In genomic region chrX:50635634-50636033, GRCm38 (mm10) we compare ENCODE assay signal across 8 mouse cellular contexts.
DNase-seq lines count a peak whose midpoint lies in the region; ATAC-seq and TF ChIP-seq lines count a peak whose summit lies in the region.

No protein-coding gene starts in this region.

- no peaks in the 10 kb centered on the region for H3K27me3 ChIP-seq in kidney, postnatal 0 days (ENCODE audit: insufficient read depth, low read length)
- H3K27me3 ChIP-seq in hindbrain, embryonic 16.5 days (replicated peaks; ENCODE audit: control insufficient read depth, insufficient read depth, low read length) = no peaks in the 10 kb centered on the region
- H3K27me3 ChIP-seq in midbrain, postnatal 0 days (ENCODE audit: insufficient read depth, low read length) = no peaks in the 10 kb centered on the region

- H3K9ac ChIP-seq in kidney, postnatal 0 days (ENCODE audit: low read depth, low read length) = 0 out of 2 replicates have a peak overlapping the region, but pooled peaks have one; percentile 19
- peak overlapping the region; percentile 38 for H3K9ac ChIP-seq in hindbrain, embryonic 16.5 days (ENCODE audit: low read depth, low read length)
- H3K9ac ChIP-seq in midbrain, postnatal 0 days (replicated peaks; ENCODE audit: low read length, poor library complexity, severe bottlenecking) = no peak overlapping the region

- ATAC-seq in kidney, postnatal 0 days (replicated peaks; ENCODE audit: low FRiP score, low read depth) = no peak
- ATAC-seq in hindbrain, embryonic 16.5 days = peak; percentile 37; the same call in 1 of the 2 replicates
- peak; percentile 47 for ATAC-seq in midbrain, postnatal 0 days (ENCODE audit: low FRiP score)

- no peaks in the 10 kb centered on the region for H3K4me1 ChIP-seq in kidney, postnatal 0 days (replicated peaks; ENCODE audit: insufficient read depth, low read length)
- H3K4me1 ChIP-seq in cortical plate, adult 2 months (ENCODE audit: control insufficient read depth, insufficient read depth, low read length) = no peaks in the 10 kb centered on the region
- no peaks in the 10 kb centered on the region for H3K4me1 ChIP-seq in hindbrain, embryonic 16.5 days (ENCODE audit: control insufficient read depth, insufficient read depth, low read depth, low read length)
- no peaks in the 10 kb centered on the region for H3K4me1 ChIP-seq in midbrain, postnatal 0 days (ENCODE audit: insufficient read depth, low read length)

- H3K9me3 ChIP-seq in kidney, postnatal 0 days (replicated peaks; ENCODE audit: low read length) = no peaks in the 10 kb centered on the region
- no peaks in the 10 kb centered on the region for H3K9me3 ChIP-seq in hindbrain, embryonic 16.5 days (ENCODE audit: control insufficient read depth, low read length)
- no peaks in the 10 kb centered on the region for H3K9me3 ChIP-seq in midbrain, postnatal 0 days (ENCODE audit: low read length)

- WGBS in kidney, postnatal 0 days = 29% methylated on average over 6 of the region's 6 CpGs
- WGBS in hindbrain, embryonic 16.5 days = 22% methylated on average over 6 of the region's 6 CpGs
- WGBS in midbrain, postnatal 0 days = 27% methylated on average over 6 of the region's 6 CpGs

- peak overlapping the region; percentile 43; the same call in 1 of the 2 replicates for H3K27ac ChIP-seq in kidney, postnatal 0 days
- no peak overlapping the region for H3K27ac ChIP-seq in cortical plate, adult 2 months (ENCODE audit: insufficient read depth, low read length)
- no peak overlapping the region for H3K27ac ChIP-seq in hindbrain, embryonic 16.5 days (ENCODE audit: low read depth, low read length)
- no peak overlapping the region for H3K27ac ChIP-seq in midbrain, postnatal 0 days (ENCODE audit: low read depth, low read length)

- DNase-seq in kidney, postnatal 0 days (ENCODE audit: low spot score) = peak; percentile 22
- DNase-seq in kidney, postnatal 36 days = no peak
- no peak for DNase-seq in midbrain, postnatal 0 days (ENCODE audit: low spot score)
- DNase-seq in MN1 (ENCODE audit: low spot score) = no peak
- no peak for DNase-seq in left cerebral cortex, adult 8-10 months (ENCODE audit: low spot score in 2 of 2)
- no peak for DNase-seq in left cerebral cortex, postnatal 25 days (ENCODE audit: low spot score in 2 of 2)

- intact Hi-C loops in left cerebral cortex, postnatal 25 days (cut with DNase I) = no loop called here

- peak overlapping the region; percentile 50 for H3K4me3 ChIP-seq in kidney, postnatal 0 days (replicated peaks; ENCODE audit: low read depth, low read length)
- H3K4me3 ChIP-seq in cortical plate, adult 2 months (ENCODE audit: insufficient read depth, low read length) = peak overlapping the region; percentile 46
- H3K4me3 ChIP-seq in hindbrain, embryonic 16.5 days (ENCODE audit: low read length) = peak overlapping the region; percentile 56
- peak overlapping the region; percentile 45 for H3K4me3 ChIP-seq in midbrain, postnatal 0 days (ENCODE audit: low read depth, low read length)

- H3K36me3 ChIP-seq in kidney, postnatal 0 days (ENCODE audit: insufficient read depth, low read length) = no peaks in the 10 kb centered on the region
- no peaks in the 10 kb centered on the region for H3K36me3 ChIP-seq in hindbrain, embryonic 16.5 days (ENCODE audit: control insufficient read depth, insufficient read depth, low read length)
- no peaks in the 10 kb centered on the region for H3K36me3 ChIP-seq in midbrain, postnatal 0 days (ENCODE audit: insufficient read depth, low read length)

- TF ChIP-seq CTCF in kidney, postnatal 0 days (IDR thresholded peaks at IDR 0.05; ENCODE audit: low read depth) = no peak
- TF ChIP-seq CTCF in cortical plate, adult 2 months (IDR thresholded peaks at IDR 0.05; ENCODE audit: extremely low read depth, insufficient read depth, low read length) = no peak
- no peak for TF ChIP-seq CTCF in midbrain, postnatal 0 days (IDR thresholded peaks at IDR 0.05)

- no peak for TF ChIP-seq POLR2A in cortical plate, adult 2 months (IDR thresholded peaks at IDR 0.05; ENCODE audit: extremely low read depth, insufficient read depth, low read length)

- H3K4me2 ChIP-seq in kidney, postnatal 0 days (ENCODE audit: low read length) = peak overlapping the region; percentile 55
- H3K4me2 ChIP-seq in hindbrain, embryonic 16.5 days (ENCODE audit: low read length) = peak overlapping the region; percentile 61
- peak overlapping the region; percentile 61 for H3K4me2 ChIP-seq in midbrain, postnatal 0 days (ENCODE audit: low read depth, low read length, poor library complexity, severe bottlenecking)
